Mouse (Mus musculus): ENCODE data around the gene Myh10.
A peak's percentile ranks its signal among the peaks of the same experiment; 100 is the strongest.

The Myh10 gene

DNA sequence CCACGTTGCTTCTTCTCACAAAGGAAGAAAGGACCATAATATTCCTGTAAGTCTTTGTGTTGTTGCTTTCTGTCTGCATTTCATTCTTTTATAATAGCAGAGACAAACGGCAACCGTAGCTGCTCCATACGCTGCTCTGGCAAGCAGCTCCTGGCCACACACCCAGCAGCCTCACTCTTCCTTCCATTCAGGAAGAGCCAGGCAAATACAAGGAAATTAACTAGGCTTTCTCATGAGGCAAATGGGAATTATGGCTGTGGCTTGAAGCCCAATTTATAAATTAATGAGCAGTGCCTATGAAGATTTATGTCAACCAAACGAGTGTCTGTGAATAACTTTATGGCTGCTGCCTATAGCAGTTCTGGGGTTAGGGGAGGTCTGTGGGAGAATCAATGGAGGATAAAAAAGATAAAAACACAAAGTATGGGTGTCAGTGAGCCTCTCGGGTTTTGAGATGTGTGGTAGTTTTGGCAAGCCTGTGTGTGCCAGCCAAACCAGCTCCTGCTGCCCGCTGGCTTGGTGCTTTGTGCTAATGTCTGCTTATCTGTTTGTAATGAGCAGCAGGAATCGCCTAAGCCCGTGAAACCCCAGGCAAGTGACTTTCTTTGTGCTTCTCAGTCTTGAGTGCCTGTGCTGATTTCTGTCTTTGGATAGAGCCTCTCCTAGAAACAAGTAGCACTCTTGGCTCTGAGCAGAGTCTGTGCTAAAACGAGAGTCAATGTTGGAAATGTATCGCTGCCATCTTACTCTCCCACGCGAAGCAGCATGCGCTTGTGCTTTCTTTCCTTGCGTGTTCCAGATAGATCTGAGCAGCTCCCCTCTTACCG is 54.2 kb downstream of the Myh10 start:
- peak in 1 of 2 experiments; percentile 20 for DNase-seq (ENCODE audit: low spot score in 2 of 2)

DNA sequence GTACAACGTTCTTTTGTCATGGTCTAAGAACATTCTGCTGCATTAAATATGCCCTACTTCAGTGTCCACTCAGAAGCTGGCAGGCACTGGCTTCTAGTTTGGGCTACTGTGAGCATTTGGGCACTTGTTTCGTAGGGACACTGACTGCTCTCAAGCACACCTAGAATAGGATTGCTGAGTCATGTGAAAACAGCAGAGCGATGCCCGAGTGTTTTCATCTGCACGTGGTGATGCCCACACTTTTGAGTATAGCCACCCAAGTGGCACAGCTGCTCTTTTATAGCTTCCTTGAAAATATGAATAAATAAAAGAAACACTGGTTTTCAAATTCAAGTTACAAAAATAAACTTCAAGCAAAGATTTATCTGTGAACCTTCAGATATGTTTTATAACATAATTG is 56.8 kb downstream of the Myh10 start:
- no peak for DNase-seq (ENCODE audit: low spot score in 2 of 2)

DNA sequence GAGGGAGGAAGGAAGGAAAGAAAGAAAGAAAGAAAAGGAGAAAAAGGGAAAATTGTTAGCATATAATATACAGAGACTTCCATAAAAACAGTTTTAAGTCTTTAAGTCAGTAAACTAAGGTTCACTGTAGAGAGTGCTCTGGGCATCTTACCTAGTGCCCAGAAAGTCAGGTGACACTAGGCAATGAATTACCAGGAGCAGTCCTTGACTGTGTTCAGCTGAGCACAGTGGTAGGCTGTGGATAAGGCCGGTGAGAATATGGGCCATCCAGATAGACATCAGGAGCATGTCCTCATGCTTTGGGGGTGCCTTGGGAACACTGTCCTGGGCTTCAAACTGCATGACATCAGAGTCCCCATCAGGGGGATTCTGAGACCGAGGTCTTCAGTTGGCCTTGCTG is 58.8 kb downstream of the Myh10 start:
- no peak for DNase-seq (ENCODE audit: low spot score in 2 of 2)

DNA sequence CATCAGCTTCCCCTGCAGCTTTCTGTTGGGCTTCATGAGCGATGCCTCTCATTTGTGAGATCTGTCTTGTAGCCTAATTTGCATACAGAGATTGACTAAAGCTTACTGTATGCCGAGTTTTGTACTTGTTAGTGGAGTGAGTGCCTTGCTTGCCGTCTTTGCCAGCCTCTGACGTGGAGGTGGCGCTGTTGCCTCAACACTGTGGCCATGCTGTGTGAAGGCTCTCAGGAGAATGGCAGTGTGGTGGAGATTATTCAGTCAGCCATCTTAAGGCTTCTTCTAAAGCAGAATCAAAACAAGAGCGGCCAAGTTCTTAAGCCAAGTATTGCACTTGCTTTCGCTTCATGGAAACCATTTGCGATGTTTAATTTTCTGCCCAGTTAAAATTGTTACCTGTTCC is 59.6 kb downstream of the Myh10 start:
- DNase-seq (ENCODE audit: low spot score in 2 of 2) = peak in 1 of 2 experiments; percentile 31

DNA sequence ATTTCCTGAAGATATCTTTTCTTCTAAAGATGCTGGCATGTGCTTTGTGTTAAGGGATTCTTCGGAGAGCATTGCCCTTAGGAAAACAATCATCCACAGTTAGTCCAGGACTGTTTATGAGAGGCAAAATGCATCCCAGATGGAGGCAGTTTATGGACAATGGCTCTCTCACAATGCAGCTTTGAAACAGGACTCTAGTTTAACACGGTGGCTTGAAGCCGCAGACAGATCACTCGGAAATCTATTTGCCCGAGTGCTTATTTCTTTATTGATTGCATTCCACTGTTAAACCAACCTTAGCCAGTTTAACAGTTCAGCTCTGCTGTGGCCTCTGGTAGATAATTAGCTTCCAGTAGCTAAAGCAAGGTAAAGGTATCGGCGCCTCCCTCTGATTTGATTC is 62.9 kb downstream of the Myh10 start:
- DNase-seq (ENCODE audit: low spot score in 2 of 2) = no peak

DNA sequence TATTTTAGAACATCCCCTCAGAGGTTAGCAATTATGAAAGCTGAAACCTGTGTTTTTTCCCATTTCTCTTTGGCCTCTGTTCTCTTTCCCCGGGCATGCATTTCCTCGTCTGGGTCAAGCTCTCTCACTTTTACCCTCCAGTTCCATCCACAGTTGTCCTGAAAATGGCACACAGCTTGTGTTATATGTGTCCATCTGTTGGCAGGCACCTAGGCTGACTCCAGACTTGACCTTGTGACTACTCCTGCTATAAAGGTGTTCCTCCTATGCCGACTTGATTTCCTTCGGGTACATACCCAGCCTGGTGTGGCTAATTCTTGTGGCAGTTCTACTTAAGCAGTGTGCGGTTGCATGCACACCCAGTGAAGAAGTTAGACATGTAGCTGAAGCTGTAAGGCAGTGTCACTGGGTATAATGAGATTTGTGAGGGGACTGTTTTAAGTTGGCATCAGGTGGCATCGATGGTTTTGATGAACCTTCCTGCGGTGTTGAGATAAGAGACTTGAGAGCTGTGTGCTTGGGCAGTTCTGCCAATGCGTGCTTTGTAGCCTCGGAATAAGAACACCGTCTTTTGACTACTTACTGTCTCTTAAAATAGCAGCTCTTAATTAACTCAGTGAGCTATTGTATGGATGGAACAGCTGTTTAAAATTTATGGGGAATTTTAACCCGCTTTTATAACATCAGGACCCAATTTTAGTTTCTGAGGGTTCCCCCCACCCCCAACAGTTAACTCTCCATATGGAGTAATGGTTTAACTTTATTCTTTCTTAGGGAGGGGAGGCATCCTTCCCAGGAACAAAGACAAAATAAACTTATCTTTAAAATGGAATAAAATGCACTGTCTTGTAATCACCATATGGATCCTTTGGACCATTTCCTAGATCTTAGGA is 65.3 kb downstream of the Myh10 start:
- DNase-seq (ENCODE audit: low spot score in 2 of 2) = no peak

DNA sequence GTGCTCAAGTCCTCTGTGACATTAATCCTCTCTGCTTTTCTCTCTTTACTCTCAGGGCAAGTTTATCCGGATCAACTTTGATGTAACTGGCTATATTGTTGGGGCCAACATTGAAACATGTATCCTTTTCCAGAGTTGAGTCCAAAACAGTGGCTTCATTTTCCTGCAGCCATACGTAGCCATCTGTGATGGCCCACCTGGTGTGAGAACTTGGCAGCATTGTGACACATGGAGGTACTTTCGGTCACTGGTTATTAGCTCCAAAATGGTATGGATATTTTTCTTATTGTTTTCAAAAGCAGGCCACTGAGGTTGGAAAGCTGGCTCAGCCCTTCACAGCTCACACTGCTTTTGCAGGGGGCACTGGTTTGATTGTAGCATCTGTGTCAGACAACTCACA is 68.3 kb downstream of the Myh10 start:
- DNase-seq (ENCODE audit: low spot score in 2 of 2) = no peak

DNA sequence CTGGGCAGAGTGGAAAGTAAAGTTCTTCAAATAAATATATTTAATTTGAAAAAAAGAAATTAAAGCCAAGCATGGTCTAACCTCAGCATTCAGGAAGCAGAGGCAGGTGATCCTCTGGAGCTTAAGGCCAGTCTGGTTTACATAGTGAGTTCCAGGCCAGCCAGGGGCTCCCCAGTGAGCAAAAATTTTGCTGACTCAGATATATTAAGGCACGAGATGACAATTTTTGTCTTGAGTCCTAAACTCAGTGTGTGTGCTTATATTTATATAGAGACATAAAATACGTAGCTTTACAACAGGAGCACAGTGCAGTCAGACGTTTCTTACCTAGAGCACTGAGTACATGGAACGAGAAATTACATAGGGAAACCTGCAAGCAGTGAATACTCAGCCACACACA is 69.8 kb downstream of the Myh10 start:
- no peak for DNase-seq (ENCODE audit: low spot score in 2 of 2)

DNA sequence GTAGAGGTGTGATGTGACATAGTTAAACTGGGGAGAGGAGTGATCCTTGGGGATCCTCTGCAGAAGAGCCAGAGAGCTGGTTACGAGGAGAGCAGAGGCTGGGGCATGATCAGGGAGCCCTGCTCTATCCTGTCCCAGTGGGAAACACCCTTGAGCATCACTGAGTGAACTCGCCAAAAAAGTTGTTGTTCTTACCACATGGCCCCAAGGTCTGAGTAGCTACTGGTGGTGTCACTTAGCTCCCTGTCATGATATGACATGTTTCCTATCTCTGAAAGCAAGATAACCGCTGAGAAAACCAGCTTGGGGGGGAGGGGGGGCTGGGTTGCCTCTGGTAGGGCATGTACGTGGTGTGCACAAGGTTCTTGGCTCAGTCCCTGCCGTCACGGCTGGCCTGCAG is 70.3 kb downstream of the Myh10 start:
- DNase-seq (ENCODE audit: low spot score in 2 of 2) = no peak

DNA sequence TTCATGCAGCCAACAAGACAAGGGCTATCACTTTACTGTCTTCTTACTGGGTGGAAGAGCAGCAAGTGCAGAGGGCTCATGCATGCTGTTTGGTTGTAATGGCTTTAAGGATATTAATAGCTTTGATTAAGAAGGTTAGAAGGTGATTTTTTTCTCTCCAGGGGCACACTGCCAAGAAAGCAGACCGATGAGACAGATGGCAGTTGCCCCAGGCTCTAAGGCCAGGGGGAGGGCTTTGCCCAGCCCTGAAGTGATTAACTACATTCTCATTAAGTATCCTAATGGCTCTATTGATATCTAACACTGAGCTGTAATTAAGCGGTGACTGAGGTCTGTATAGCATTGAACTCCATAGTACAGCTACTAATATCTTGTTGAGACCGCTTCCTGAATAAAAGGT is 73.3 kb downstream of the Myh10 start:
- no peak for DNase-seq (ENCODE audit: low spot score in 2 of 2)

DNA sequence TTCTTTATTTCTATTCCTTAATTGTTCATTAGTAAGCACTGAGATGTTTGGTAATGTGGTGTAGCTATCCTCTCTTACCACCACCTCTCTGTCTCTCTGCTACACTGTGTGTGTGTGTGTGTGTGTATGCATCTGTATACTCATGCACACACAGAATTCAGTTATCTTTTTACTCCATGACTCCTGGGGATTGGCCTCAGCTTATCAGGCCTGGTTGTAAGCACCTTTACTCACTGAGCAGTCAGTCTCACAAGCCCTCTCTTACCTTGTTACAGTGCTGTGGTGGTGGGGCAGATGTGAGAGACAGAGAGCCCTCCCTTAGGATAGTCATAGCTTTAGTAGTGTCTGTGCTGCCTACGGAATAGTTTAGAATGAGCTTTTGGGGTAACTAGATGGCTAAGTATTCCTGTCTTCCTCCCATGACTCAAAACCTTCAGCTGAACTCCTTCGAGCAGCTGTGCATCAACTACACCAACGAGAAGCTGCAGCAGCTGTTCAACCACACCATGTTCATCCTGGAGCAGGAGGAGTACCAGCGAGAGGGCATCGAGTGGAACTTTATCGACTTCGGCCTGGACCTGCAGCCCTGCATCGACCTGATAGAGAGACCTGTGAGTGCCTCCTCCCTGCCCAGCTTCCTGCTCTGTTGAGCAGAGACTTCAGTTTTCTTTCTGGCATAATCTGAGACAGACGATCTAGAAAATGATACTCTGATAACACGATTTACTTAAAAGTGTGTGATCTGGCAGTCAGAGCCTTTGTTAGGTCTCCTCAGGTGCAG is 76.6 kb downstream of the Myh10 start:
- no peak for DNase-seq (ENCODE audit: low spot score in 2 of 2)

DNA sequence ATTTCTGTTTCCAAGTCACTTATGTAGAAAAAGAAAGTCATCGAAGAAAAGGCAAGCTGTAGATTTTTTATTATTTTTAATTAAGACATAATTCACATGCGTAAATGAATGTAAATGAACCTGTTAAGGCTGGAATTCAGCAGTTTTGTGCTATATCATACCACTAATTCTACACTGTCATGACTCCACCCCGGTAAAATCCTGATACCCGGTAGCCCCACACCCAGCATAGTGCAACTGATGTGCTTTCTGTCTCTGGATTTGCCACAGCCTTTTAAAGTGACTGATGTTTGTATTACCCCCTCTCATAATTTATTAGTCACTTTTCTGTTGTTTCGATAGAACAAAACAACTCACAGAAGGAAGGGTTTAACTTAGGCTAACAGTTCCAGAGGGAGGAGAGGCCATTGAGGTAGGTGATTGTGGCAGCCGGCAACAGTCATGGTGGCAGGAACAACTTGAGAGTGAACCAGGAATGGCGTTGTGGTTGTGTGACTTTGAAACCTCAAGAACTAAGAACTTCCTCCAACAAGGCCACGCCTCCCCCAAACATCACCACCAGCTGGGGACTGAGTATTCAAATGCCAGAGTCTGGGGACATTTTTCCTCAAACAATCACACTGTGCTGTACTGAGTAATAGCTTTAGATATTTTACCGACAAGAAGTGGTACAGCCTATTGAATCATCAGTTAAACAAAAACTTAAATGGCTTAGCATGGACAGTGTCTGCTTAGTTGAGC is 78.6 kb downstream of the Myh10 start:
- no peak for DNase-seq (ENCODE audit: low spot score in 2 of 2)

DNA sequence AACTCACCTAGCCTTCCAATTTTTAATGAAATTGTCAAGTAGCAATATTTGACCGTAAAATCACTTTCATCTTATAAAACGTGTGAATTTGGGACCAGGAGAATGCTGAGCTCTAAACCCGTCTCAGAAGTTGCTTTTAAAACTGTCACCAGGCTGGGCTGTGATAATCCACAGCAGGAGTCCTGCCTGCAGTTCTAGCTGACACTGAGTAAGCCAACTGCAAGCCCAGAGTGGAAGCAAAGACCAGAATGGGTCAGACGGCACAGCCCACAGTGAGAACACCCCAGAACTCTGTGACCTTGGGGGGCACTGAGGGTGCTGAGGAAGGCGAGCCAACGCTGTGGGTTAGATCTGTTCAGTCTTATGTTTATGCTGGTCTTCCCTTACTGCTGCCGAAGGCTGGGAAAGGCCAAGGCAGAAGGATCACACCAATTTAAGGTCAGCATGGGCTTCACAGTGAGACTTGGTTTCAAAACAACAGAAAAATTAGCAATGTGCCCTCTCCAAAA is 84.8 kb downstream of the Myh10 start:
- DNase-seq (ENCODE audit: low spot score in 2 of 2) = no peak

DNA sequence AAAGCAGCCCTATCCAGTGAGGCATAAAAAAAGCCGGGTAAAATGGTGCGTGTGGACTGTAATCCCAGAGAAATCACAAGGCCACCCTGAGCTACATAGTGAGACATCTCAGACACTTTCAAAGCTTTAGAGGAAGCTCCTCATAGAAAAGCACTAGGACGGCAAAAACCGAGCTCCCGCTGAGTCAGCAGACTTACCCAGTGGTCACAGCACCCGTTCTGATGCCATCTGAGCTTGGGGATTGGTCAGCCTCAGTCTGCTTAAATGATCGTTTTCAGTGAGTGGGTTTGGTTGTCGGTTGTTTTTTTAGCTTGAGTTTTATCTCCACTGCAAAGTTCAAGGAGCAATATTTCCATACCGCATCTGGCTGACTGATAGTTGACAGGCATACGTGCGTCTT is 86.6 kb downstream of the Myh10 start:
- no peak for DNase-seq (ENCODE audit: low spot score in 2 of 2)

DNA sequence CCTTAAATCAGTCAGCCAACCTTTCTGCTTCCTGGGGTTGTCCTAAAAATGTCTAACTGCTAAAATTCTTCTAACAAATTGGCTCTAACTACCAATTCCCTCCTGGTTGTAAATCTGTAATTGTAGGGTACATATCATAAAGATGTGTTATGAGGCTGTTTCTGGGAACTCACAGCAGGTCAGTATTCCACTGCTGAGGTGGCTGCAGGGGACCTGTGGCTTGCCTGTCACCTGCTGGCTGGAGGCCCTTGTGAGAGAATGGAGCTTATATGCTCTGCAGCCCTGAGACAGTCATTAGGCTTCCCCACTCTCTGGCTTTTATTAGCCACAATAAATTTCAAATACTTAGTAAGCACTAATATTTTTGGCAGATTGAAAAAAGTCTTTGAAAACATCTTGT is 87.5 kb downstream of the Myh10 start:
- no peak for DNase-seq (ENCODE audit: low spot score in 2 of 2)

DNA sequence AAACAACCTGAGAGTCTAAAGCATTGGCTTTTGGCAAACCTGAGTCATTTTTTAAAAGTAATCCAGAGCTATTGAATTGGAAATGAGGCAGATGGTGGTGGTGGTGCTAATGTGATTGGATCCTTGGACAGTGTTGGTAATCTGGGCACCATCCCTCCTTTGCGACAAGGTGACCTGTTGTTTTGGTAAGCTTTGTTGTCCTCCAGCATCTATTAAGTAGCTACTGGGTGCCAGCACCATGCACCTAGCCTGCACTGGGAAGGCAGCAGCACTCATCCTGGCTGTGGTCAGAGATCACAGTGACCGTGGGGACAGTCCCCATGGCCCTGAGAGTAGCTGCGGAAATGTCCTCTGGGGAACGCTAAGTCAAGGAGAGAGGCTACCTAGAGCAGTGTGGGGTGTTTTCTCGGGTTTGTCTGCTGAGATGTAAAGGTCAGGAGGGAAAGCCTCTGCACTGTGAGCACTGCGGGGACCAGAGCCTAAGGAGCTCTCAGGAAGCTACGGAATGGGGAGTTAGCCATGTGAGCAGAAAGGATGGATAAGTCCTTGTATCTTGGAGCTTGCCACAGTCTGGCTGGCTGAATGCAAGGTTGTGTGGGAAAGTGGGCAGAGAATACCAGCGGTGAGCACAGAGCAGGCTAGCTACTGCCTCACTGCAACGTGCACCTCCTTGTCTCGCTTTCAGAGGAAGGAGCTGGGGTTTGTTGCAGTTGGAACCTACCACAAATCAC is 88.5 kb downstream of the Myh10 start:
- no peak for DNase-seq (ENCODE audit: low spot score in 2 of 2)

DNA sequence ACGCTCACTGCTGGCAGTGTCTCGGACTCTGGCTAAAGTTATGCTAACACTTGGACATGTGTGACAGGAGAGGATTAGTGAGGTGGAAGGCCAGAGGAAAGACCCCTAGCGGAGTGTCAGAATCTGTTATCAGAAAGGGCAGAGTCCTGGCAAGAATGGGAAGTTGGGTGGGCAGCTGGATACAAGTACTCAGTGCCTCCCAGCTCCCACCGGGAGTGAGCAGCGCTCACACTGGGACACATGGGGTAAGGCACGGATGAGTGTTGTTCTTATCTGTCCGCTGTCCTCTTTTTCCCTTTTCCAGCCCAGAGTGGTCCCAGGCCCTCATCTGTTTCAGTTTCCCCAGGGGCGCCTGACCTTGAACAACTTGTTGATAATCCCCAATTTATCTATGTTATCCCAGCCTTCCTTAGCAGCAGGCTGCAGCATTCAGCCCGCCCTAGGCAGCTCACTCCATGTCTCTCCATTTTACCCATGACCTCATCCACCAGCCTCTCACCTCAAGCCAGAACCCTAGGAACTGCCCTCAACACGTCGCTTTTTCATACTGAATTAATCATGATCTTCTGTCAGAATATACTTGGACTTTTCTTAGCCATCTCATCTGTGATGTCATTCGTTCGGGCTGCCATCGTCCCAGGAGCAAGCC is 89.2 kb downstream of the Myh10 start:
- DNase-seq (ENCODE audit: low spot score in 2 of 2) = no peak

DNA sequence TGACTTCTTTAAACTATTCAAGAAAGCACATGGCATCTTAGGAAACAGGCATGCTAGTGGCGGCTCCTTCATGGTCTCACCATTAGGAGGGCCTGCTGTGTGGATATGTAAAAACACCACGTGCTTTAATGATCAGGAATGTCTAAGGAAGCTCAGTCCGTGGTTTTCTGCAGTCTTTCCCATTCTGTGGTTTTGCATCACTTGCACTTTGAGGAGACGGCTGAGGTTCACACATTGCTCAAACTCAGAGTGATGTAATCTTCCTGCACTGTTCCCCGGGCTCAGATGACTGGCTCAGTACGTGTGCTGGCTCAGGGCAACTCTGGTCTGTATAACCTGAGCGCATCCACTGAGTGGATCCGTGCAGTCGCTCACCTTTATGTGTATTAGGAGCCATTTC is 91.0 kb downstream of the Myh10 start:
- DNase-seq (ENCODE audit: low spot score in 2 of 2) = no peak

DNA sequence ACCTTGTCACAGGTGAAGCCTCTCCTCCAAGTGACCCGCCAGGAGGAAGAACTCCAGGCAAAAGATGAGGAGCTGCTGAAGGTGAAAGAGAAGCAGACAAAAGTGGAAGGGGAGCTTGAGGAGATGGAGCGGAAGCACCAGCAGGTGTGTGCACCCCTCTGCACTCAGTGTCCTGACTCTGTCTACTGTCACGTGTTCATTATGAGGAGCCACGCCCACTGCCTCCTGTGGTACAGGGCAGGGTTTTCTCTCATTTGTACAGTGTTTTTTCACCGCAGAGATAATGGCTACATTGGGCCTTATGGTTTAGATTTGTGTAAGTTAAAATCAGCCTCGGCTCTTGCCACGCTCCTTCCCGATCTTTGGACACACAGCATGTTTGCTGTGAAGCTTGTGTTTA is 94.5 kb downstream of the Myh10 start:
- no peak for DNase-seq (ENCODE audit: low spot score in 2 of 2)

DNA sequence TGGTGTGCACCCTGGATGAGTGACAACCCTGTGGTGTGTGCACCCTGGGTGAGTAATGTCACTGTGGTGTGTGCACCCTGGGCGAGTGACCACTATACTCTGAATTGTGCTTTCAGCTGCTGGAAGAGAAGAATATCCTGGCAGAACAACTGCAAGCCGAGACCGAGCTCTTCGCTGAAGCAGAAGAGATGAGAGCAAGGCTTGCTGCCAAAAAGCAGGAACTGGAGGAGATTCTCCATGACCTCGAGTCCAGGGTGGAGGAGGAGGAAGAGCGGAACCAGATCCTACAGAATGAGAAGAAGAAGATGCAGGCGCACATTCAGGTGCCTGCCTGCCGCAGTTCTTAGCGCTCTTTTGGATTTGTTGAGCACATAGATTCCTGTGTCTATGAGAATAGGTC is 95.9 kb downstream of the Myh10 start:
- DNase-seq (ENCODE audit: low spot score in 2 of 2) = no peak

Measured in frontal cortex, postnatal 25 days (tissue).